Mouse (Mus musculus) cerebellum, adult 2 months (tissue): ENCODE measurements at regions not wholly inside any gene's neighbourhood (a gene's known extent, or its start where the extent isn't known, plus 50 kb on each side); places are given as distances from the start of the nearest gene placed in this dataset.

Experiments
- CTCF ChIP-seq: fragments of 200-500 bp; IDR thresholded peaks from 2 replicates; pipeline ENCODE4 v1.5.1; 2011; ENCODE audit warnings: low read depth, mild to moderate bottlenecking, control low read depth, low read length, moderate library complexity, borderline replicate concordance; ENCODE audit not compliant: insufficient read depth
- POLR2A ChIP-seq: fragments of 200-500 bp; IDR thresholded peaks from 2 replicates; pipeline ENCODE4 v1.6.1; 2011; ENCODE audit warnings: low read length, control low read depth, borderline replicate concordance; ENCODE audit not compliant: insufficient read depth

GRCm38 (mm10) chr13:16543771-16544170 is 532.1 kb downstream of the Inhba start:
- TF ChIP-seq CTCF, result no peak
- TF ChIP-seq POLR2A, result no peak
